Mouse (Mus musculus): ENCODE results near the gene Foxp1.

The Foxp1 gene

DNA sequence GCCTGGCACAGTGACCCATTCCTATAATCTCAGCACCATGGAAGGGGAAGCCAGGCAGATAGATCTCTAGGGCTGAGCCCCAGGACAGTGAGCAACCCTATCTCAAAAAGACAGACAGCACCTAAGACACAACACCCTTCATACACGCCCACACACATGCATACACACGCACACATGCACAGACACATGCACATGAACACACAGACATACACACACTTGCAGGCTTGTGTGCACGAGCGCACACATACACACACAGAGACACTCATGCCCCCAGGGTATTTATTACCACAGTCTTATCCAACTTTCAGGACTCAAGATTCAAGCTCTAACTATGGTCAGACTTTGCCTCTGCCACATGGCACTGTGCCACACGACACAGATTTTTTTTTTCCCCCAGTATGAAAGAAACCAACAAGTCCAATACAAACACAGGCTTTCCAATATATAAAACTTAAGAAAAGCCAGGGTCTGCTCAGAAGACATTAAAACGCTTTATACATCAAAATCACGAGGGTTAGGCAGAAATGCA, 38.3 kb downstream of the Foxp1 start:
- no peak for DNase-seq (ENCODE audit: low spot score)

DNA sequence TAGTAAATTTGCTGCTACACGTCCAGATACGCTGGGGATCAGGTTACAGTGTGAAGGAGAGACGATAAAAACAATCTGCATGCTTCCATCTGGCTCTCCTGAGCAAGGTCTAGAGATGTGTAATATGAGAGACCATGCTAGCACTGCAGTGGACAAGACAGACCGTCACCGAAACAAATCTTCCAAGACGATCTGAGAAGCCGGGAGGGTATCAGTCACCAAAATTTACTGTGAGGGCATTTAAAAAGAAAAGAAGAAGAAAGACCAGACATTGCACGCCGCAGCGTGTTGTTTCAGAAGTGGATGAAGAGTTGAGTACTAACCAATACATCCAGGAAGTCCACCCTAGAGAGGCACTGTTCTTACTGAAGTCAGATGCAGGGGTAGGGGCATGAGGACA, 39.0 kb downstream of the Foxp1 start:
- no peak for DNase-seq (ENCODE audit: low spot score)

DNA sequence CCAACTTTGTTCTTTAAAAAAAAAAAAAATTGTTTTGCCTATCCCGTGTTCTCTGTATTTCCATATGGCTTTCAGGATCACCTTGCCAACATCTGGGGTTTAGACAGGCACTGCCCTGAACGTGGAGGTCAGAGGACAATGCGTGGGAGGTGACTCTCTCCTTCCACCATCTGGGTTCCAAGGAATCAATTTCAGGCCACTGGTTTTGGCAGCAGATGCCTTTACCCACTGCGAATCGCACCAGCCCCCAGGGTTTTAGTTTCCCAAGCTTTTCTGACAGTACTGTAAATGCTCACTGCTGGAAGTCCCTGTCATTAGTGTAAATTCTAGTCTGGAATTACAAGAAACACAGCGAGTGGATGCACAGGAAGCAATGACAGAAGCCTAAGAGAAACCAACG, 41.0 kb downstream of the Foxp1 start:
- DNase-seq (ENCODE audit: low spot score): no peak

DNA sequence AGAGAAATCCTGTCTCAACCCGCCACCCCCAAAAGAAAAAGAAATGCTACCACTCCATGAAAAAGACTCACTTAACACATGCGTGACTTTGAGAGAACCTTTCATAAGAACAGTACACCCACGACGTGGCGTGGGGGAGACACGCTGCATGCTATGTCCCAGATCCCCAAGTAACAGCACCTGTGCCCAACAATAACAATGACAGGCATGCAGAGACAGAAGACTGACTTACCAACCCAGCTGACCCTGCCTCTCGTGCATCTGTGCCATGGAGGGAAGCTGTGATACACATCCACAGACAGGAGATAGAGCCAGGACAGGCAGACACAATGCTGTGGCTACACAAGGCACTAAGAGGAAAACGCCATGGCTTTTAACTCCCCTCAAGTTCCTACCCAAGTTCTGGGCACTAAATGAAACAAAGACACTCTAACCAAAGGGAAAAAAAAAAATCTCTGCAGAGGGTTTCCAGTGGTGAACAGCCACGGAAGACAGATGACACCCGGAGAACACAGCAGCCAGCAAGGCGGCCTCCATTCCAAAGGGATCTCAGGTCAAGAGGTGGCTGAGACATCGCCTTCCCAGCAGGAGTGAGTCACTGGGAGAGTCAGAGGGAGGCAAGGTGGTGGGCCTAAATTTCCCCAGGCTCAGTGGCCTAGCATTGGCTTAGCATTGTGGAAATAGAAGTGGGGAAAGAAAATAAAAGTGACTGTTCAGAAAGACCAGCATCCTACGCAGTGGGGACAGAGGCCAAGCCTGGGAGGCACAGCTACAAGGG, 43.5 kb downstream of the Foxp1 start:
- DNase-seq (ENCODE audit: low spot score): no peak

DNA sequence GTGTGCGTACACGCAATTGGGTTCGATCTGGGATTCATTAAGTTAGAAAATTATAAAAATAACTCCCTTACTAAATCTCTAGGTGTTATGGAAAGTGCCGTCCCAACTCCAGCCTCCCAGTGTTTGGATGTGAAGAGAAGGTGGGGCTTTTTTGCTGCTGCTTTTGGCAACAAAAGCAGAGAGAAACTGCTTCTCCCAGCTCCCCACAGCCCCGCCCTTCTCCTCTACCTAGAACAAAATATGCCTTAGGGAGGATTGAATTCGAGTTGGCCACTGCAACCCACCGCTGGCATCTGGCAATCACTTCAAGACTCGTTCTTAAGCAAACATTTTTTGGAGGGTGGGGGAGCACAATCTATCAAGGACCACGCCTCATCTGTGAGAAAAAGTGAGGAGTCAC, 47.5 kb downstream of the Foxp1 start:
- no peak for DNase-seq (ENCODE audit: low spot score)

DNA sequence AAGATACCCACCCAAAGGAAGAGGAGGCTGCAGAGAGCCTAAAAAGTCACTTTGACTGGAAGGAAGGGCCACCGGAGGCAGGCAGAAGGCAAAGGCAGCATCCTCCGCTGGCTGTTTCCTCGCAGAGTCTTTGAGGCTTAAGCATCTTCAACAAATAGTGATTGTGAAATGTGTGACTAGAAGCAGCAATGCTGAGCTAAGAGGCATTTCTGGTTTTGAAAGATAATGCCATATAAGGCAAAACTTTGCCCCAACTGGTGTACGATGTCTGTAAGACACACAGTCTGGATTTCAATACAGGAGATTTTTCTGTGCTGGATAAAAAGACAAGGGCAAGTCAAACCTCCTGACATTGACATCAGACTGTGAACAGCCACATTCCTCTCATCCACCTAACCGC, 51.6 kb downstream of the Foxp1 start:
- DNase-seq (ENCODE audit: low spot score): no peak

DNA sequence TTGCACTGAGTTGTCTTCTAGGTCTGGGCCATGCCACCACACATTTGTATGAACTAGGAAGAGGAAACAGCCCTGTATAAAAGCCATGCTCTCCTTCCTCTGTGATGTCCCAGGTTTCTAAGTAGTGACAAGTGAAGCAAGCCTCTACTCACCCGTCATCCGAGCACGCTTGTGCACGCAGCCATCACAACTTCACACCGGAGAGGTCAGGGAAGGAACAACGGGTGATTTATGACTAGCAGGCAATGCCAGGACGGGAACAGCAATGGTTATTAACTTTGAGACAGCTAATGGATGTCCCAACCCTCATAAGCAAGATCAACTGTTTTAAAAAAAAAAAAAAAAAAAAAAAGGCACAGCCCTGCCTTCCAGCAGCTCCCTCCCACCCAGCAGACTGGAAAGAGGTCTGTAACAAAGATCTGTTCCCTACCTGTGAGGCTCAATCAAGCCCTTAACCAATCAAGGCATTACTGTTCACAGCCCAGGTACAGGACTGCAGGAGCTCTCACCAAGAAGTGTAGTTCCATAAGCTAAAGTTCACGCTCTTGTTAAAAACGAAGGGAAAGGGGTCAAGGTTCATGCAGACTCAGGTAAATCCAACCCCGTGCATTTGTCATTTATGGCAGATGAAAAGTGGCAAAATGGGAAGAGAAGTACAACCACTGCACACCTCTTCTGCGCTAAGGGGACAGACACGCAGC, 53.2 kb downstream of the Foxp1 start:
- DNase-seq (ENCODE audit: low spot score): no peak

DNA sequence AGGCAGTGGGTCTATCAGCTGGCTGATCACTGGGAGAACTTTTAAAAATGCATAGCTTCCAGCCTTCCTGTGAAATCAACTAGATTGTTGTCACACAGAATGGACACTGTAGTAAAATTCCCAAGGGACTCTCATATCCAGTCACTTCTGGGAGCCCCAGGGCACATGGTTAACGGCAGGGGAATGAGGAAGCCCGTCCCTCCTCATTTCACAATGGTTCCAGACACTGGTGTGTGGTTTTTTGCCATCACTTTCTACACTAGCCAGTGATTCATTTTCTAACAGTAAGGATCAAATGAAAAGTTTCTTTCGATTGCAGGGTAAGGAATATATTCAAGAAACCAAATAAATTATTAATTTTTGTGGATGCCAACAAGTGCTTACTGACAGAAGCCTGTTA, 54.7 kb downstream of the Foxp1 start:
- DNase-seq (ENCODE audit: low spot score): no peak

DNA sequence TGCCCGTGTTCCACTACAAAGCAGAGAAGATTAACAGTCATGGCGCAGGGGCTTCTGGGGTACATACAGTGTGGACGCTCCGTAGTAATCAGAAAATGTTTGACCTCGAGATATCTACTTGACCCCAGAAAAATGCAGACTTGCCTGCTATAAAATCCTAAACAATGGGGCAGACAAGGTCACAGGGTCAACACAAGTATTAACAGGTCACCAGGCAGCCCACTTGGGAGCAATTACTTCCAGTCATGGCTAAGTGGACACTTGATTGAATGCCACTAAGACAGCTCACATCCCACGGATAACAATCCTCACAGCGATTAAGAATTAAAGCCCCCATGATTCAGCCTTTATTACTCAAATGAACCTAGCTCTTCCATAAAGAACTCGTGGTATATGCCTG, 55.4 kb downstream of the Foxp1 start:
- DNase-seq (ENCODE audit: low spot score): no peak

DNA sequence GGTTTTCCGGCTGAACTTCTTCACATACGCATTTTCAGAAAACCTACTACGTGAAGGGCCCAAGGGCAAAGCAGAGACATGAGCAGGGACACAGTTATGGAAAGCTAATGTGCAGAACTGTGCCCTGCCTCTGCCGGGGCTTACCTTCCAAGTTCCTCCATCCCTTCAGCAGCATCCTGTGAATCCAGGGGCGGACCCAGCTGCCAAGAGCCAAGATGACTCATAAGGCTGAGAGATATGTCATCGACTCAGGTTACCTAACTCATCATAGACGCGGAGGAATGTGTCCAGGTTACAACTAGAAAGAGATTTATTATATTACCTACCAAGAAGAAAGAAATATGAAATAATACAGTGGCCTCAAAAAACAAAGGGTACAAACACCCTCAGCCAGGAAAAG, 56.2 kb downstream of the Foxp1 start:
- no peak for DNase-seq (ENCODE audit: low spot score)

DNA sequence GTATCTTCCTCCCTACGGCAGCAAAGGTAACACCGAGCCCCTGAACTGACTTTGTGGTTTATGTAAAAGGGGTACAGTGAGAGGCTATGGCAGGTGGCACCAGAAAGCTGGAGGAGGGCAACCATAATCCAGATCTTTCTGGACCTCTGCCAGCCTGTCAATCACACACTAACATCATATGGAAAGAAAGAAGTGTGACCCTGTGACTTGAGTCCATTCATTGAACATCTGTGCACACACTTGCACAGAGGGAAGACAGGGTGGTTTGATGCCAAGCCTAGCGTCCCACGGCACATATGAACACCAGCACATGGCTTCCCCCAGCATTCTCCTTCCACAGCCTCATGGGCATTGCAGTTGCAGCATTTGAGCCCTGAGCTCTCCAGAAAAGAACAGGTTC, 58.1 kb downstream of the Foxp1 start:
- DNase-seq (ENCODE audit: low spot score): no peak

DNA sequence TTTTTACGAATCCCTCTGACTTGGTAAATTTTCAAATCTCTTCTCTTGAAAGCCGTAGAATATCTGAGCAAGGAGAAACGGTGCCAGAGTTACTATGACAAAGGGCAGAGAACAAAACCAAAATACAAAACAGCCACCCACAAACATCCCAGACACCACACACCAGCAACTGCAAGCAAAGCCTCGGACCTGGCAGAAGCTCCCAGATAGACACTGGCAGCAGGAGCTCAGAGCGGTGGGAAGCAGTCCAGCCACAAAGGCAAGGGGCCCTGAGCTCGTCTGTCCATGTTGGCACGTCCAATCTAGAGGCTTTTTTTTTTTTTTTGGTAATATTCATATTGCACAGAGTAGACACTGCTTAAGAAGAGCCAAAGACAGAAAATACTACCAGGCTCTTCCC, 58.6 kb downstream of the Foxp1 start:
- DNase-seq (ENCODE audit: low spot score): no peak

DNA sequence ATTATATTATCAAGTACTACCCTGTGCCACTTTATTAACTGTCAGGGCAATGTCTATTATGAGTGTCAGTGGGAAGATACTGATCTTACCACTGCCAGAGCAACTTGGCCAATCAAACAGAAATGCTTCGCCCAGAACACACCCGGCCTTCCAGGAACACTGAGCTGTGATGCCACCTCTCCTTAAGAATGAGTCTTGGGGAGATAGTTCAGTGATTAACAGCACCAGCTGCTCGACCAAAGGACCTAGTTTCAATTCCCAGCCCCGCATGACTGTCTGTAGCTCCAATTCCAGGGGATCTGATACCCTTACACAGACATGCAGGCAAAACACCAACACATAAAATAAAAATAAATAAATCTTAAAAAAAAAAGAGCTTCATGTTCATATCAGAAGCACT, 63.7 kb downstream of the Foxp1 start:
- no peak for DNase-seq (ENCODE audit: low spot score)

DNA sequence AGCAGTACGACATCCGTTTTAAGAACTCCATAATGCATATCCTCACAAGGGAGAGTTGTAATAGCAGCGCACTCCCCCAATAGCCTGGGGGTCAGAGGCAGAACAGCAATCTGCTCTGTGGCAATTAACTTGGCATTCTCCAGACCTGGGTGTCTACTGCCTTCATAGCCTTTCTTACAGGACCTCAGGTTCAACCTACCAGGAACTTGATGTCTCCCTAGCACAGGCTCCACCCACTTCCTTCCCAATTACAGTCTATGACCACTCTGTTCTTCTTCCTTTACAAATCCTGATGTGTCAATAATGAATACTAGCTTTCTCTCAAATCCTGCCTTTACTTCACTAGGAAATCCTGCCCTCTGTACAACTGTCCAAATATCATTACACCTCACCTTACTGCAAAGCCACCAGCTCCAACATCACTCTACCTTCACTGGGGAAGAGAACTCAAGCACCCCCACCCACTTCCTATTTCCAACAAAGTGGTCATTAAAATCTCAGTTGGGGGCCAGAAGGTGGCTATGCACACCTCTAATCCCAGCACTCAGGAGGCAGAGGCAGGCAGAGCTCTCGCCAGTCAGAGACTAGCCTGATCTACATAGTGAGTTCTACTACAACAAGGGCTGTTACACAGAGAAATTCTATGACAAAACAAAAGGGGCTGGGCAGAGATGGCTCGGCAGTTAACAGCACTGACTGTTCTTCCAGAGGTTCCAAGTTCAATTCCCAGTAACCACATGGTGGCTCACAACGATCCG, 68.6 kb downstream of the Foxp1 start:
- no peak for DNase-seq (ENCODE audit: low spot score)

DNA sequence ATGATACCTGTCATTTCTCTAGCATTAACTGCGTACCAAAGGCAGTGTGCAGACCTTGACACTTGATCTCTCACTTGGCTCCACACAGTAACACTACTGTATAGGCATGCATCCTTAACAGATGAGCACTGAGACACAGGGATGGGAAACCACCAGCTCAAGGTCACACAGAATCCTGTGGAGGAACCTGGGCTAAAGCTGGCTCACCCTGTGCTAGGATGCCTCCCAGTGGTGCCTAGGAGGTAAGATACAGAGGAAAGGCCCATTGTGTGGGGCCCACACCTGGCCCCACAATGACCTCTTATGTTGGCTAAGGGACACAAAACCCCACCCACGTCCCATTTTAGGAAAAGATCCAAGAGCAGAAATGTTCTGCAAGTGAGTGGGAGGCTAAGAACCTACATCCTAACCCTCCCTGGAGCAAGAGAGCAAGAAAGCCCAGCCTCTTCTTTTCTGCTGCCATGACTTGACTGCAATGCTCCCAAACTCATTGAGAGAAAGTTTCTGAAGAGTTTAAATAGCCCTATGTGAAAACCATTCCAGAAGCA, 69.8 kb downstream of the Foxp1 start:
- DNase-seq (ENCODE audit: low spot score): no peak

DNA sequence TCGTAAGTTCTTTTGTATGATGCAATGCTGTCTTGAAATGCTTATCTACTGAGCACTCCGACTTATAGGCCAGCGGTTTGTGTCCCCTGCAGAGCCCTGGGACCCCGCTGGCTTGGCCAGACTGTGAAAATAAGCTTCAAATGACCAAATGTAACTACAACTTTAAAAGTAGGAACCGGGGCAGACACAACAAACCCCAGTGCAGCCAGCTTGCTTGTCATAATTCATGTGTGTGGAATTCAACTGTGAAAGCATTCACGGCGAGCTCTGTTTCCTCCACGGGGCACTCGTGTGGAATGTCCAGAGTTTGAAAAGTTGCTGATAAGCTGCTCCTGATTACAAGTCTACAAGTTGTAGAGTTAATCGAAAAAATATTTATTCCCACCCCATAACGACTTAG, 71.0 kb downstream of the Foxp1 start:
- DNase-seq (ENCODE audit: low spot score): no peak

DNA sequence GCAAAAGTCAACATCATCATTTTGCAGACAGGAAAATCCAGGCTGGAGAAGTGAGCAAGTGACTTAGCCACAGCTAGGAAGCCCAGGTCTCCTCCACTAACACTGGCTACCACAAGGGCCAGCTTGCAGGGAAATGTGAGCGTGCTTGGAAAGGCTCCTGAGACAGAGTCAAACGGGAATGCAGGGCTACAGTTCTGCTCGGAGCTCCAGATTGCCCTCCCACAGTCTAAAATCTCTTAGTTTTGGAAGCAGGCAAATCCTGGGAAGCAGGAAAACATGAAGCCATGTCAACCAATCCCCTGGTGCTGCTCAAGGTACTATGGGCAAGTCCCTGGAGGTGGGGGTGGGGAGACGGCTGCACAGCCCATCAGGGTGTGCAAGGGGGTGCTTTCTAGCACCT, 75.1 kb downstream of the Foxp1 start:
- DNase-seq (ENCODE audit: low spot score): no peak

DNA sequence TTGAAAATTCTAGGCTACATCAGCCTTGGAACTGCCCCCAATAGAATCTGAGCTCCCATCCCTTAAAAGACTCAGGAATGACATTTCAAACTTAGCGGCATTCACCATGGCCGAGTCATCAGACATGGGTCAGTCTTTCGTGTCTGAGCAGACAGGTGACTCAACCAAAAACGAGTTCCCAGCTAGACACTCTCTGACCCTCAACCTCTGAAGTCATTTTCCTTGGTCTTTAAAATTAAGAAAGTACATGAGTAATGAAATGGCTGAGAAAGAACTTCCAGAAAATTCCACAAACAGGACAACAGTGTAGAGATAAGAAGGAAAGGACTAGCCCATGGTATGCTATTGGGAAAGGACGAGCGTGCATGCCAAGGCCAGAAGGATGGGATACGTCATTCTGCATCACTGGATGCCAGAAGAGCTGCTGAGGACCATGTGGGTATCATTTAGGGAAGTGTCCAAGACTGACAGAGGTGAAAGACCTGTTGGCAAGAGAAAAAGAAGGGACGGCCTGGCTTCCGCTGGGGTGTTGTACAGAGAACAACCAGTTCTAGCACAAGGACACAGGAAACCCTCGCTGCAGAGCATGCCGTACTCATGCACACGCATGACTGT, 75.6 kb downstream of the Foxp1 start:
- DNase-seq (ENCODE audit: low spot score): no peak

DNA sequence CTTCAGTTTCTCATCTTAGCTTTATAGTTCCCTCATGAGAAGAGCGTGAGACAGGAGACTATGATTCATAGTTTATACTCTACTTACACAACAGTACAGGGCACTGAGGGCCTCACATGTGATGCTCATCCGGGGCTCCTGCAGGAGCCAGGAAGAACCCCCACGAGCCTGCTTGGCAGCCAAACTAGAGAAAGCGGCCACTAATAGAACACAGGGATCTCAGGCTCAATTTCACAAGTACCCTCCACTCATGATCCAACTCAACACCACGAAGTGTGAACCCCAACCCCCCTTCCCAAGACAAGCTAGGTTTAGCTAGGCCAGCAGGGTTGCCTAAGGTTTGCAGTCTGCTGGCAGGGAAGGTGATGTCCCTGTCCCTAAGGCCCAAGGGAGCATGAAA, 79.1 kb downstream of the Foxp1 start:
- DNase-seq (ENCODE audit: low spot score): no peak

DNA sequence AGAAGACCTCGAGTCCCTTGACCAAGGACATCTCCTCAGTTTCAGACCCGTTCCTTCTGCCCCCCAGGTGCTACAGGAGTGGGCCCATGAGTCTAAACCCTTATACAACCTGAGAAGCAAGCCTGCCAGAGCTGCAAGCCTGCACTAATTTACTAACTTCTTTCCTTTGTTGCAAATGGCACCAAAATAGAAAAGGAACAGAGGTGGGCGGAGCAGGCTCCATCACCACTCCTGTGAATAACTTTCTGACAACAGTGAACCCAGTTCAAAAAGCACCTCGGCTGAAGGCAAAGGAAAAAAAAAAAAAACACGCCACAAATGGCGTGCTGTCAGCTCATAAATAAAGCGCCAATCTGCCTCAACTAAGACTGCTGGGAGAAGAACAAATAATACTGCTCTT, 81.4 kb downstream of the Foxp1 start:
- no peak for DNase-seq (ENCODE audit: low spot score)

DNA sequence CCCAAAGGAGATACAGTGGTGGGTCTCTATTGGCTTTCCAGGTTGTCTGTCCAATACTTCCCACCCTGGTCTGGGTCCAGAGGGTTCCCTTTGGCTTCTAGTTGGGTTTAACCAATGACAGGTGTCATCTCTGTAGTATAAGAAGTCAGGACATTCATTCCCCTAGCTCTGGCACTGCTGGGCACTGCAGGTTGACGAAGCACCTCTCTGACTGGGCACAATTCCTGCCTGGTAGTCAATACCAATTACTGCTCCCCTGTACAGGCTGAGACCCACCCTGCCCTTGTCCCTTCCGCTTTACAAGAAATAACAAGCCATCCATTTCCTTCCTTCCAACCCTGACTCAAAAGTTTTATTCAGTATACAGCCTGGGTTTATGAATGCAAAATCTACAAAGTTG, 81.9 kb downstream of the Foxp1 start:
- DNase-seq (ENCODE audit: low spot score): no peak

DNA sequence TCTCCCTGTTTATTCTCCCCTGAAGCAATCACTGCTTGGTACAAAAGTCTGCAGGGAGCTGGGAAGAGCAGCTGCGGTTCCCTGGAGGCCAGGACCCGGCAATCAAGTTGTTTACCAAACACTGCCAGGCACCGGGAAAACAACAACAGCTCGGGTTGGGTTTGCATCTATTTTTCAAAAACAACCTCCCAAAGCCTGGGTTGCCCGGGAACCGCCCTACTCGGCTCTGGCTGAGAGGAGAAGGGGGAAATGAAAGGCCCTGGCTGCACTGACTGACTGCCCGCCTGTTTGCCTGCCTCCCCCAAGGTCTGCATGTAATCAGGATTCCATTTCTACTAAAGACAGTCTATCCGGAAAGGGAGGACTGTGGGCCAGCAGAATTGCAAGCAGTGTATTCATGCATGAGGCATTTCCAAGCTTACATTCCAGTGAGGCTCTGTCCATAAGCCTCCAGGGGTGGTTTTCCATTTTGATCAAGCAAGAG, 82.6 kb downstream of the Foxp1 start:
- DNase-seq (ENCODE audit: low spot score): peak; percentile 61
